ENCODE assay signal across 21 mouse cellular contexts in genomic region chr13:49355461-49356061, GRCm38 (mm10). TPM values are rescaled to one million over a fixed set of nuclear protein-coding genes. Genes with fewer than 3 reads are reported as not detected.
DNase-seq lines count a peak whose midpoint lies in the region; ATAC-seq and TF ChIP-seq lines count a peak whose summit lies in the region.
"Had no signal": no experiment of that assay in that cellular context is flagged by ENCODE, and none has a peak within 500 bp of the region (broad histone marks: within the 10 kb centered on the region; RNA-seq: fewer than 3 reads in every experiment).

No protein-coding gene starts in this region.

- peaks cover 14% of the 10 kb centered on the region; the same call in 1 of the 2 replicates for H3K36me3 ChIP-seq in hindbrain, embryonic 13.5 days
- no peaks in the 10 kb centered on the region for H3K36me3 ChIP-seq in hindbrain, embryonic 12.5 days
- H3K36me3 ChIP-seq in neural tube, embryonic 13.5 days, result peaks cover 14% of the 10 kb centered on the region
- H3K36me3 ChIP-seq in neural tube, embryonic 15.5 days, result peaks cover 9% of the 10 kb centered on the region
- H3K36me3 ChIP-seq in liver, postnatal 0 days (replicated peaks; ENCODE audit: insufficient read depth, low read length), result no peaks in the 10 kb centered on the region

- no peak for TF ChIP-seq EP300 in liver, postnatal 0 days (IDR thresholded peaks at IDR 0.05; ENCODE audit: low read depth)

- H3K9me3 ChIP-seq in hindbrain, embryonic 13.5 days, result no peaks in the 10 kb centered on the region
- no peaks in the 10 kb centered on the region for H3K9me3 ChIP-seq in hindbrain, embryonic 12.5 days (replicated peaks)
- H3K9me3 ChIP-seq in neural tube, embryonic 13.5 days, result no peaks in the 10 kb centered on the region
- H3K9me3 ChIP-seq in neural tube, embryonic 15.5 days (replicated peaks), result no peaks in the 10 kb centered on the region
- no peaks in the 10 kb centered on the region for H3K9me3 ChIP-seq in liver, postnatal 0 days (ENCODE audit: low read length)
- H3K9me3 ChIP-seq: embryonic facial prominence, embryonic 15.5 days; neural tube, embryonic 12.5 days had no signal

- H3K4me2 ChIP-seq in hindbrain, embryonic 13.5 days, result no peak overlapping the region
- no peak overlapping the region for H3K4me2 ChIP-seq in hindbrain, embryonic 12.5 days (replicated peaks)
- no peak overlapping the region for H3K4me2 ChIP-seq in neural tube, embryonic 13.5 days
- H3K4me2 ChIP-seq in neural tube, embryonic 15.5 days, result no peak overlapping the region
- H3K4me2 ChIP-seq in liver, postnatal 0 days (ENCODE audit: low read depth, low read length), result no peak overlapping the region
- H3K4me2 ChIP-seq: embryonic facial prominence, embryonic 15.5 days; liver, embryonic 11.5 days; neural tube, embryonic 12.5 days had no signal

- WGBS in hindbrain, embryonic 13.5 days, result 83% methylated on average over 11 of the region's 11 CpGs
- 89% methylated on average over 11 of the region's 11 CpGs for WGBS in hindbrain, embryonic 12.5 days
- 83% methylated on average over 11 of the region's 11 CpGs for WGBS in neural tube, embryonic 13.5 days
- WGBS in neural tube, embryonic 15.5 days, result 83% methylated on average over 11 of the region's 11 CpGs
- 79% methylated on average over 11 of the region's 11 CpGs for WGBS in liver, postnatal 0 days (ENCODE audit: insufficient replicate concordance)

- H3K4me1 ChIP-seq in hindbrain, embryonic 13.5 days (replicated peaks), result peaks cover 42% of the 10 kb centered on the region
- peaks cover 35% of the 10 kb centered on the region for H3K4me1 ChIP-seq in hindbrain, embryonic 12.5 days
- peaks cover 50% of the 10 kb centered on the region for H3K4me1 ChIP-seq in neural tube, embryonic 13.5 days (replicated peaks)
- H3K4me1 ChIP-seq in neural tube, embryonic 15.5 days, result peaks cover 34% of the 10 kb centered on the region
- peaks cover 19% of the 10 kb centered on the region for H3K4me1 ChIP-seq in liver, postnatal 0 days (ENCODE audit: insufficient read depth)

- TF ChIP-seq CTCF in liver, postnatal 0 days (IDR thresholded peaks at IDR 0.05; ENCODE audit: low read depth), result no peak

- no peak overlapping the region for H3K9ac ChIP-seq in hindbrain, embryonic 13.5 days
- H3K9ac ChIP-seq in hindbrain, embryonic 12.5 days, result no peak overlapping the region
- peak overlapping the region; percentile 28; the same call in 1 of the 2 replicates for H3K9ac ChIP-seq in neural tube, embryonic 13.5 days
- no peak overlapping the region for H3K9ac ChIP-seq in neural tube, embryonic 15.5 days (replicated peaks)
- no peak overlapping the region for H3K9ac ChIP-seq in liver, postnatal 0 days (replicated peaks)
- H3K9ac ChIP-seq: embryonic facial prominence, embryonic 15.5 days; forebrain, postnatal 0 days; neural tube, embryonic 12.5 days had no signal

- ATAC-seq in hindbrain, embryonic 13.5 days (ENCODE audit: low FRiP score), result no peak
- ATAC-seq in hindbrain, embryonic 12.5 days (ENCODE audit: low FRiP score), result no peak
- ATAC-seq in neural tube, embryonic 13.5 days (ENCODE audit: low read depth), result no peak
- ATAC-seq in neural tube, embryonic 15.5 days (ENCODE audit: low FRiP score), result no peak
- ATAC-seq in liver, postnatal 0 days, result no peak
- ATAC-seq: forebrain, postnatal 0 days; midbrain, embryonic 16.5 days; Patski had no signal

- peak; percentile 36 for DNase-seq in adrenal gland, postnatal 10 days
- no peak for DNase-seq in adrenal gland, adult 2 months
- no peak for DNase-seq in frontal cortex, postnatal 14 days (ENCODE audit: low spot score in 2 of 2)
- DNase-seq in liver, postnatal 0 days, result no peak
- DNase-seq: adrenal gland, postnatal 14 days; cerebellum, adult 11 months; cerebellum, postnatal 14 days; forebrain, postnatal 0 days; kidney, adult 11 months; kidney, postnatal 10 days; left cerebral cortex, postnatal 4 days; lung, adult 2 months had no signal

- peak overlapping the region; percentile 44; the same call in 1 of the 2 replicates for H3K27ac ChIP-seq in hindbrain, embryonic 13.5 days
- H3K27ac ChIP-seq in hindbrain, embryonic 12.5 days, result no peak overlapping the region
- peak overlapping the region; percentile 49 for H3K27ac ChIP-seq in neural tube, embryonic 13.5 days (replicated peaks)
- no peak overlapping the region for H3K27ac ChIP-seq in neural tube, embryonic 15.5 days (replicated peaks)
- H3K27ac ChIP-seq in liver, postnatal 0 days (ENCODE audit: low read depth), result no peak overlapping the region
- H3K27ac ChIP-seq: embryonic facial prominence, embryonic 15.5 days; neural tube, embryonic 12.5 days had no signal

- H3K27me3 ChIP-seq in hindbrain, embryonic 13.5 days, result no peaks in the 10 kb centered on the region
- H3K27me3 ChIP-seq in hindbrain, embryonic 12.5 days, result no peaks in the 10 kb centered on the region
- no peaks in the 10 kb centered on the region for H3K27me3 ChIP-seq in neural tube, embryonic 13.5 days
- no peaks in the 10 kb centered on the region for H3K27me3 ChIP-seq in neural tube, embryonic 15.5 days (replicated peaks)
- no peaks in the 10 kb centered on the region for H3K27me3 ChIP-seq in liver, postnatal 0 days (ENCODE audit: insufficient read depth, low read length)
- H3K27me3 ChIP-seq: embryonic facial prominence, embryonic 15.5 days; neural tube, embryonic 12.5 days; Patski had no signal

- H3K4me3 ChIP-seq in hindbrain, embryonic 13.5 days, result no peak overlapping the region
- H3K4me3 ChIP-seq in hindbrain, embryonic 12.5 days, result no peak overlapping the region
- no peak overlapping the region for H3K4me3 ChIP-seq in neural tube, embryonic 13.5 days
- no peak overlapping the region for H3K4me3 ChIP-seq in neural tube, embryonic 15.5 days (replicated peaks)
- H3K4me3 ChIP-seq in liver, postnatal 0 days (ENCODE audit: low read depth, low read length), result no peak overlapping the region
- H3K4me3 ChIP-seq: embryonic facial prominence, embryonic 15.5 days; neural tube, embryonic 12.5 days had no signal

RNA-seq across cellular contexts. Expression of gene Bicd2, which starts 14.2 kb away (rescaled TPM):
- 10 to 100 TPM; 31.0 to 31.6 TPM for total RNA-seq in adrenal gland, postnatal 10 days (2021)
- 10 to 100 TPM; 34.7 to 43.2 TPM for total RNA-seq in adrenal gland, adult 2 months (2021)
- polyA plus RNA-seq in adrenal gland, adult 2 months (2012; rRNA removed), result 25.1 and 25.2 TPM in 2 replicates
- polyA plus RNA-seq in hindbrain, embryonic 13.5 days (2015; fragmentation: Nextera tagmentation; extraction: Ambion mirVana), result 28.2 and 29.3 TPM in 2 replicates
- 40.7 and 44.2 TPM in 2 replicates for polyA plus RNA-seq in hindbrain, embryonic 12.5 days (2016; fragmentation: Nextera tagmentation; extraction: Ambion mirVana)
- polyA plus RNA-seq in neural tube, embryonic 13.5 days (2015; fragmentation: Nextera tagmentation; extraction: Ambion mirVana), result 35.4 and 35.9 TPM in 2 replicates
- 28.3 and 30.3 TPM in 2 replicates for polyA plus RNA-seq in neural tube, embryonic 15.5 days (2015; fragmentation: Nextera tagmentation; extraction: Ambion mirVana)
- polyA plus RNA-seq in liver, postnatal 0 days (2015; fragmentation: Nextera tagmentation; extraction: Ambion mirVana), result 4.9 and 5.8 TPM in 2 replicates

RNA-seq across cellular contexts. Expression of gene Fgd3, which starts 35.5 kb away (rescaled TPM):
- total RNA-seq in adrenal gland, postnatal 10 days (2021), result 1 to 10 TPM; 3.7 to 3.8 TPM
- 1 to 10 TPM; 3.1 to 6.0 TPM for total RNA-seq in adrenal gland, adult 2 months (2021)
- 1.3 and 2.3 TPM in 2 replicates for polyA plus RNA-seq in adrenal gland, adult 2 months (2012; rRNA removed)
- 1.4 and 2.0 TPM in 2 replicates for polyA plus RNA-seq in hindbrain, embryonic 13.5 days (2015; fragmentation: Nextera tagmentation; extraction: Ambion mirVana)
- 1.1 and 1.2 TPM in 2 replicates for polyA plus RNA-seq in hindbrain, embryonic 12.5 days (2016; fragmentation: Nextera tagmentation; extraction: Ambion mirVana)
- polyA plus RNA-seq in neural tube, embryonic 13.5 days (2015; fragmentation: Nextera tagmentation; extraction: Ambion mirVana), result 3.1 and 3.8 TPM in 2 replicates
- 2.1 and 2.2 TPM in 2 replicates for polyA plus RNA-seq in neural tube, embryonic 15.5 days (2015; fragmentation: Nextera tagmentation; extraction: Ambion mirVana)
- polyA plus RNA-seq in liver, postnatal 0 days (2015; fragmentation: Nextera tagmentation; extraction: Ambion mirVana), result 0.57 and 0.62 TPM in 2 replicates

Comparison
In these comparisons a context has a peak if more than half of its experiments do, and no peak if none do; other contexts are left out.
1. H3K27ac ChIP-seq: peak in hindbrain, embryonic 13.5 days (single experiment) and neural tube, embryonic 13.5 days (single experiment); none in hindbrain, embryonic 12.5 days (single experiment), neural tube, embryonic 15.5 days (single experiment) and liver, postnatal 0 days (single experiment).